Mouse (Mus musculus): ENCODE results near the gene Naa35.

Gene Naa35

GRCm38 (mm10) chr13:59634637-59635036, 49.6 kb downstream of the Naa35 start:
- DNase-seq (ENCODE audit: extremely low read depth, insufficient read length, low spot score) = no peak

- DNase-seq (ENCODE audit: extremely low read depth, insufficient read length, low spot score) = no peak
These were observed 52.7 kb downstream of the Naa35 start for GRCm38 (mm10) chr13:59637800-59638199.

DNA sequence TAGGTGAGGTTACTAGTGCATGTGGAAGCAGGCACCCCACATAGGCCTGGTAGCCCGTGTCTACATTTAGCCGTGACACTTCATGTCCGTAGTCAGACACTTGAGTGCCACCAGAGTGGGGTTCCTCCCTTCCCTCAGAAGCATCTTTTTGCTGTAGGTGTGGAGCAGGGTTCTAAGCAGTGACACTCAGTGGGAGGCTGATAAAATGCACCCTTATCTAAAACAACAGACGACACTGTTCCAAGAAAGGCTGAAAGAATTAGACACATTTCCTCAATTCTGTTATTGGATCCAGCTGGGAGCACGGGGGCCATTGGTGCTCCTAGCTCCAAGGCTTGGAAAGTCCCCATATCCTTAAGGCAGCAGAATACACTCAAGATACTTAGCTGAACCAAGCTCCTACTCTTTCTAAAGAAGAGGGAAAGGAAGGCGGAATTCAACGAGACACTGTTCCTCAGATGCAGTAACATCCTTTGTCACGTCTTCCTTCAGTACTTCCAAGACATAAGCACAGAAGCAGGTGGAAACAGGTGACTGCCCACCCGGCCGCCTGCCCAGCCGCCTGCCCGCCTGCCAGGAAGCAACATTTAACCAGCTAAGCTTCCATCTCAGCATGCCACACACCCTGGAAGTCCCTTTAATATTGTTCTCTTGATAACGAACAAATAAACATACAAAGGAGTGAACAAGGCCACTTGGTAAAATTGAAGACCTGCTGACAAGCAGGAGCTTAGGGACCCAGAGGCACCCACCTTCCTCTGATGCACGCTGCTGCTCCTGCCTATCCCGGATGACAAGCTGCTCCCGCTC, 54.5 kb downstream of the Naa35 start:
- DNase-seq (ENCODE audit: extremely low read depth, insufficient read length, low spot score) = no peak

DNA sequence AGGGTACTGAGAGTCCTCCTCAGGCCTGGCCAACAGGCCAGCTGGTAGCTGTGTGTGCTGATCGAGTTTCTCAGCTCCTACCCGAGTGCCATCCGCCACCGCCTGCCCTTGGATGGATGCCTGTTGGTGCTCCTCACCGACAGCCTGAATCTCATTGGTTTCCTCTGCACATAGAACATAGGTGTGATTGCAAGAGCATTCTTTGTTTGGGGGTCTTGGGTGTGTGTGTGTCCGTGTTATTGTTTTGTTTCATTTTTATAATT, 55.0 kb downstream of the Naa35 start:
- DNase-seq (ENCODE audit: extremely low read depth, insufficient read length, low spot score) = no peak

- DNase-seq (ENCODE audit: extremely low read depth, insufficient read length, low spot score) = no peak
These were observed 57.8 kb downstream of the Naa35 start for GRCm38 (mm10) chr13:59642818-59643217.

GRCm38 (mm10) chr13:59645491-59645890, 60.4 kb downstream of the Naa35 start:
- no peak for DNase-seq (ENCODE audit: extremely low read depth, insufficient read length, low spot score)

- no peak for DNase-seq (ENCODE audit: extremely low read depth, insufficient read length, low spot score)
These were observed 61.7 kb downstream of the Naa35 start for GRCm38 (mm10) chr13:59646674-59647244.

DNA sequence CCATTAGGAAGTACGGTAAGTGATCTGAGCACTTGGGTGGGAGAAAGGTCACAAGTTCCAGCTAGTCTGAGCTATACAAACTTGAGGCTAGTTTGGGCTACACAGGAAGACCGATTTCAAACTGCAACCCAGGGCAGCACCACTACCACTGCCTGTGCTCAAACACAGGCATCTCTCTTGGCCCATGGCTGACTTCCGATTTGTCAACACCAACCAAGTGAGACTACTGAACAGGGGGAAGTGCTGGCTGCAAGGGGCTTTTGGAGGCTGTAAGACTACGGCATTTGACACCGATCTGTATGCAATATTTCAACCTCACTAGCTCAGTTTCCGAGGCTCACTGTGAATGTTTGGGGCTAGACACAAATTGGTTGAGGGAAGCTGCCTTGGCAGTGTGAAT, 62.4 kb downstream of the Naa35 start:
- no peak for DNase-seq (ENCODE audit: extremely low read depth, insufficient read length, low spot score)

- no peak for DNase-seq (ENCODE audit: extremely low read depth, insufficient read length, low spot score)
These were observed 63.5 kb downstream of the Naa35 start for GRCm38 (mm10) chr13:59648598-59648997.

DNA sequence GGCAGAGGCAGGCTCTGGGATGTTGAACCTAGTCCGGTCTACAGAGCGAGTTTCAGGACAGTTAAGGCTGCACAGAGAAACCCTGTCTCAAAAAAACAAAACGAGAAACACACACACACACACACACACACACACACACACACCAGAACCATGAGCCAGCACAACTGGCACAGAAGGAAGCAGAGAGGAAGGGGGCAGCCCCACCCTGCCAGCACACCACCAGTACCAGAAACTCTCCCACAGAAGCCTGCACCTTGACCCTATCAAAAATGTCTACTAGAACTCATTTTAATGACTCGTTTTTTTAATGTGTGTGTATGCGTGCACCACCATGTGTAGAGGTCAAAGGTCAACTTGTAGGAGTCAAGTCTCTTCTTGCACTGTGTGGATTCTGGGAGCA, 64.7 kb downstream of the Naa35 start:
- DNase-seq (ENCODE audit: extremely low read depth, insufficient read length, low spot score) = no peak

DNA sequence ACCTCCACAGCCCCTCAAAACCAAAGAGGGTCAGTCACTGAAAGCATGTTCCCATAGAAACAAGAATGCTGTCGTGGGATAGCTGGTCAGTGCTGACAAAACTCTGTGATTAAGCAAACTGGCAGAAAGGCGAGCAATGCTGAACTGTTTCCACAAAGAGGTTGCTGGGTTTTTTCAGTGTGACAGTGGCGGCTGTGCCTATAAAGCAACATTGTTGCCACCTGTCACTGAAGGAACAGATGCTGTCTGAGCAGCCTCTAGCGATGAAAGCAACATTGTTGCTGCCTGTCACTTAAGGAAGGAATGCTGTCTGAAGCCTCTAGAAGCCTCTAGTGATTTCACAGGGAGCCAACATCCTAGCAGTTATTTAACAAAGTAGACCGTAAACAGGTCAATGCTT, 67.6 kb downstream of the Naa35 start:
- no peak for DNase-seq (ENCODE audit: extremely low read depth, insufficient read length, low spot score)

DNA sequence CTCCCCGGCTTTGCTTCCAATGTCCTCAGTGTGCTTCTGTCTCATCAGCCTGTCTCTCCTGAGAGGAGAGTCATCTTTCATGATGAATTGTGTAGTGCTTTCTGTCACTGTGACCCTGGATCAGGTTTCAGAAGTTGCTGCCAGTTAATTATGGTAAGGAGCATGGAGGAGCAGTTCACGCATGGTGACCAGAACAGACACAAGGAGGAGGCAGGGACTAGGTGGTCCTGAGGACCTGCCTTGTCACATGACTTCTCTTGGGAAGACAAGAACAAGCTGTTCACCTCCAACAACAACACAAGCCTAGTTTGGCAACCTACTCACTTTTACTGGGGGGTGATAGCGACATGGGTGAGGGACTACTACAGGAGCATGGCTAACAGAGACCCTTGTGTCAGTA, 68.1 kb downstream of the Naa35 start:
- no peak for DNase-seq (ENCODE audit: extremely low read depth, insufficient read length, low spot score)

- DNase-seq (ENCODE audit: extremely low read depth, insufficient read length, low spot score) = no peak
These were observed 69.4 kb downstream of the Naa35 start for GRCm38 (mm10) chr13:59654465-59654864.

DNA sequence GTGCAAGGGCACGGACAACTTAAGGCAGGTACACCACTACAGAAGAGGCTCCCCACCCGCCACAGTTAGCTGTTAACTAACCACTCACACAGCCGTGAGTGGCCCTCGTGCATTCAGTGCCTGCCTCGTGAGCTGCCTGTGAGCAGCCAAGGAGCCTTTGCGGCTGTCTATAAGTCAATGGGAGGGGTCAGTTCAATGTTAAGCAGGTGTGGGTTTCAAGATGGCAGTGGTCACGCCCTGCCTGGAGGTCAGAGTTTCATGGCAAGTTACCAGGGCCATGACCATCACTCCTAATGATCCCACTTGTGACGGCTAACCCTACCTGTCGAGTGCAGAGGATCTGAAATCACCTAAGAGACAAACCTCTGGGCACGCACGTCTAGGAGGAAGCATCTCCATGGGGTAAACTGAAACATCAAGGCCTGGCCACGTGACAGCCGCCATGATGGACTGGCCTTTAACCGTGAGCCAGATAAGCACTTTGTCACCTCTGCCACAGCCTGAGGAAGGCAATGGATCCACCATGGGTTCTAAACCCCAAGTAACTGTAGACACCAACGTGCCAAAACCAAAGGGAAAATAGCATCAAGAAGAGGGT, 70.8 kb downstream of the Naa35 start:
- DNase-seq (ENCODE audit: extremely low read depth, insufficient read length, low spot score) = no peak

- DNase-seq (ENCODE audit: extremely low read depth, insufficient read length, low spot score) = no peak
These were observed 71.3 kb downstream of the Naa35 start for GRCm38 (mm10) chr13:59656316-59656832.

DNA sequence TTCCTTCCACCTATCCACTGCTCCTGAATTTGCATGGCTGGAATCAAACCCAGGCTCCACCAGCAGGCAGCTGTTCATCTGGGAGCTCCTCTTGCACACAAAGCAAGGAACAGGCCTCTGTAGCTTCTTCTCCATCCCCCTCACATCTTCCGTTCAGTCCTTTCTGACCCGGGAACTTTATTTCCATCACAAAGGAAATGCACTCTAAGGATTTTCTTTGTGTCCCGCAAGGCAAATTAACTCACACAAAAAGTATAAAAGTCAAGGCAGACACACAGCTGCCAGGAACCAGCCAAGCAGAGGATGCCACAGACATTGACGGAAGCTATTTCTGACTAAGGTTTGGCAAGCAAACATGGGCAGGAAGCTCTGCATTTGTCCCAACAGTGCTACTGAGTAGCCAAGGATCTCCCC, 71.9 kb downstream of the Naa35 start:
- DNase-seq (ENCODE audit: extremely low read depth, insufficient read length, low spot score) = no peak

DNA sequence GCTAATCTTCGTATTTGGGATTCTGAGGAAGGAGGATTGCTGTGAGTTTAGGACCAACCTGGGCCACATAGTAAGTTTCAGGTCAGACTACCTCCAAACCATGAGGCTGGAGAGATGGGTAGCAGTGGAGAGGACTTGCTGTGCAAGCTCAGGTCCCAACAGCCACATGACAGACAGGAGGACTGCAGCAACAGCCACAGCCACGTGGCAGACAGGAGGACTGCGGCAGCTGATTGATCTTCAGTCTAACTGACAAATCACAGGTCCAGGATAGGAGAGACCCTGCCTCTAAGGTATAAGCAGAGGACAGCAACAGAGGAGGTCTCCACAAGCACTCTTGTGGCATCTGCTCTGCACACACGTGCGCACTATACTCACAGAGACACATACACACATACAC, 72.7 kb downstream of the Naa35 start:
- no peak for DNase-seq (ENCODE audit: extremely low read depth, insufficient read length, low spot score)

DNA sequence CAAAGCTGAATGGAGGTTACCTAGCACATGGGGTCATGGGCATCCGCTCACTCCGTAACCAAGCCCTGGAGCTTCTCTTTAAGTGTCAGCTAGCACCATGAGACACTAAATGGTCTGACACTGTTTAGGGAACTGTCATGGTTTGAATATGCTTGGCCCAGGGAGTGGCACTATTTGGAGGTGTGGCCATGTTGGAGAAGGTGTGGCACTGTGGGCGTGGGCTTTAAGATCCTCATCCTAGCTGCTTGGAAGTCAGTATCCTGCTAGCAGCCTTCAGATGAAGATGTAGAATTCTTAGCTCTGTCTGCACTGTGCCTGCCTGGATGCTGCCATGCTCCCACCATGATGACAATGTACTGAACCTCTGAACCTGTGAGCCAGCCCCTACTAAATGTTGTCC, 75.3 kb downstream of the Naa35 start:
- no peak for DNase-seq (ENCODE audit: extremely low read depth, insufficient read length, low spot score)

DNA sequence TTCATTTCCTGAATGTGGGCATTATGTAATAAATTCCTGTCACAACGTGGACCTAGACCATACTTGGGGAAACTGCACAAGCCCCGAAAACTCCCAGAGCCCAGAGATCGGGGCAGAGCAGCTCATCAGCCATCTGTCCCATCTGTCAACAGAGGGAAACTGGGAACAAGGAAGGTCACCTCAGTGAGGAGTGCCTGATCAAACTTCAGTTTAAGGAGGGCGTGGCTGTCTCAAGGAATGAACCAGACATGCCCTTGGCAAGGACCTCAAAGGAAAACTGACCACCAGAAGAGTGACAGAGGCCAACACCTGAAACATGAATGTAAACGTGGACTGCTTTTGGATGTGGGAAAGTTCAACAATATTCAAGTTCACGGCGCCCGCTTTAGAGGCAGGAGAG, 76.3 kb downstream of the Naa35 start:
- no peak for DNase-seq (ENCODE audit: extremely low read depth, insufficient read length, low spot score)

- no peak for DNase-seq (ENCODE audit: extremely low read depth, insufficient read length, low spot score)
These were observed 76.9 kb downstream of the Naa35 start for GRCm38 (mm10) chr13:59661966-59662365.

DNA sequence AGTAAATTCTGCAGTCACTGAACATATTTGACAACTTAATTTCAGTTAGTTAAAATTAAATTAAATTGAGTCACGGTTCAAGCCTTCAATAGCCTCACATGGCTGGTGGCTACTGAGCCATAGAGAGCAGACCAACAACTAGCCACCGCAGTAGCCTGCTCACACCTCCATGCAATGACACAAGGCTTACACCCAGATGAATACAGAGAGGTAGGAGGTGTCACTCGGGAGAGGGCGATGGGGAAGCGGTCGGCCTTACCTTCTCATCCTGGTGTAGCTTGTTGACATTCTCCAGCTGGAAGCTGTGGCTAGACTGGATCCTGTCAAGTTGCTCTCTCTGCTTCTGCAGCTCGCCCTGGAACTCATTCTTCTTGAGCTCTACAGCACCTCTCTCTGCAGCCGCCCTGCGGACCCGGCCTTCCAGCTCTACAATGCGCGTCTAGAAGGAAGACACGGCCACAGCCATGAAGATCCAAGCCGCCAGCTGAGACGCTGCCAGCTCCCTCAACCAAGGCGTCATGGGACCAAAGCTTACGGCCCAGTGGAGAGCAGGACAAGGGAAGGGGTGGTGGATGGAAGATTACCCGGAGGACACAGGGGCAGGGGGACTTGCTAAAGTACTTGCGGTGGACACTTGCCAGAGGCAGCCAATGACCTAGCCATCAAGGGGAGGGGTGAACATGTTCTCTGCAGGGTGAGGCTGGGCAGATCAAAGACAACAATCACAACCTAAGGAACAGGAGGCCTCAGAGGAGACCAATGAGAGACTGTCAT, 79.1 kb downstream of the Naa35 start:
- no peak for DNase-seq (ENCODE audit: extremely low read depth, insufficient read length, low spot score)

All from 3134 (cell line).